Mouse (Mus musculus) thymus, postnatal 0 days (tissue): ENCODE measurements around the gene Mogs. TPM values are rescaled to one million over a fixed set of nuclear protein-coding genes. Genes with fewer than 3 reads are reported as not detected.

Experiments
- DNase-seq: peaks from one replicate; pipeline ENCODE4 v3.0.0-alpha.2; 2015; ENCODE audit warnings: low spot score
- polyA plus RNA-seq: library from polyadenylated mRNA; unstranded; fragments of >200 nt; fragmentation: Nextera tagmentation; extraction: Ambion mirVana; gene quantifications from 2 replicates; pipeline ENCODE4 v1.2.1, GENCODE M21; 2015

Gene Mogs
- polyA plus RNA-seq, 1 experiment from 2014 or later, result 39.9 TPM

DNA sequence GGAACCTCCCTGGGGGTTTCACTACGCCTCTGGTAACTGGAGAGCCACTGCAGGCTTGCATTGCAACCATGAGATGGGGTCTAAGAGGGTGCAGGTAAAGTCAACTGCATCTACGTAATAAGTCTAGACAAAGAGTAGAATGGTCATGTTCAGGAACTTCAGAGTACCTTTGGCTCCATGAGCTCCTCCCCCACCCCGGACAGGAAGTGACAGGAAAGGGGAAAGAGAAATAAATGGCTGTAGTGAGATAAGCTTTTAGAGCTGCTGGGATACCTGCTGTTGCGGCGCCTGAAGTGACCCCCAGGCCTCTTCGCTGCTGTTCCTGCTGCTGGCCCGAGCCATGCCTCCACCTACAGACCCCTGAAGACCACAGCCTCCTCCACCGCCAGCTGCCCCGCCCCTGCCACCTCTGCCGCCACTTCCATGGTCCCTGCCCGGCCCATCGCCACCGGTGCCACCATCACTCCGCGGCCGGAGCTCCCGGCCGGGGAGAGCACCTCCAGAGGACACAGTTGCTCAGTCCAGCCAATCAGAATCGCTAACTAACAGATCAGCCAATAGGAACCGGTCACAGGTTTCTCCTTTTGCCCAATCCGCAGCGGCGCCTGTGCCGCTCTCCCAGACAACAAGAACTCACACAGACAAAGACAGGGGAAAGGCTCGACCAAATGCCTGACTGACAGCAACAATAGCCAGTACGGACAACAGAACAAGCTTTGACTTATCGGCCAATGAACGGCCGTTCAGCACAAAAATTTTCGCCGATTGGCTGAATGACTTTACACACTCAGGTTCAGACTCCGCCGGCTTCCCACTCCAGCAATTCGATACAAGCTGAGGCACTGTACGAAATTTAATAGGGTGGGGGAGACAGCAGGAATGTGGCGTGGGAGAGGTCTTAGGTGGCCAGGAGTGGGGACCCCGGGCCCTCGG, 5.9 kb downstream of the Mogs start, which contains the start of gene Wbp1:
TSS of gene Wbp1 (minus strand) at position 630 of the 933 bp plus-strand sequence.
- DNase-seq, result peak; percentile 97

DNA sequence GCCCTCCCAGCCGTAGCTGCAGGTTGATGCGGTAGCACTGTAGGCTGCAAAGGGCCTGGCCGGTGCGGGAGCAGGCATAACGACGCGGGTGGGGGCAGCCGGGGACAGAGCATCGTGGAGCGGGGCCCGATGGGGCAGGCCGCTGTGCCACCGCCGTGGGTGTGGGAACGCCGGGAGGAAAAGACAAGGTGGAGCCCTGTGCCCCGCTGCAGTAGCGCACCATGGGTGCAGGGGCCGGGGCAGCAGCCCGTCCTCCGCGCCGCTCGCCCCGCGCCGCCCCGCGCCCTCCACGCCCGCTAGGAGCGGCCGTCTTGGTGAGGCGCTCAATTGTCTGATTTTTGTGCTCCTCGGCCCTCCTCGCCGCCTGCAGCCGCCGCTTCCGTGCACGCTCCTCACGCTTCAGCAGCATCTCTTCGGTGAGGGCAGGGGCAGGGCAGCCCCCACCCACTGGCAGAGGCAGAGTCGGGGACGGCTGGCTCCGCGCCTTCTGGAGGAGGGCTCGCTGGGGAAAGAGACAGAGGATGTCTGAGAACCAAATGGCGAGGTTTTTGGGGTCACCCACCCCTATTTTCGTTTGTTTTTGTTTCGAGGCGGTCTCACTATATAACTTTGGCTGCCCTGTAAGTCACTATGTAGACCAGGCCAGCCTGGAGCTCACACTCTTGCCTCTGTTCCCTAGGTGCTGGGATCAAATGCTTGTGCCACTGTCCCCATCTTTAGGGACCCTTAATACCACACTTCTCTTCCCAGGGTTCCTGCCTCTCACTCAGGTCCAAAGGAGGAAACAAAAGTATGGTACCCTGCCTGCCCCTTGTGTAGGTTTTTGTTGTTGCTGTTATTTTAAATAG, 6.8 kb downstream of the Mogs start:
- peak; percentile 43 for DNase-seq

DNA sequence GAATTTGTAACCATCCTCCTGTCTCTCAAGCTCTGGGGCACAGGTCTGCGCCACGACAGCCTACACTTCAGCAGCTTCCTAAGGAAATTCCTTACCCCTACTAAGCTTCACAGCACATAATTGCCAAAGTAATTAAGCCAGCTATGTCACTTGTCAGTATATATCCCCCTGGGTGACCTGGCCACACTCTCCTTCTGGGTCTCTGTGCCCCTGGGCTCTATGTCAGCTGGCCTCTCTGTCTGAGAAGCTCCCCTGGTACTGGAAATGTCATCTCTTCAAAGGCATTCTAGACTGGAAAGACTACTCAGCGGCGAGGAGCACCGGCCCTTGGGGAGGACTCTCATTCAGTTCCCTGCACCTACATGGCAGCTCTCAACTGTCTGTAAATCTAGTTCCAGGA, 7.7 kb downstream of the Mogs start:
- DNase-seq, result no peak

DNA sequence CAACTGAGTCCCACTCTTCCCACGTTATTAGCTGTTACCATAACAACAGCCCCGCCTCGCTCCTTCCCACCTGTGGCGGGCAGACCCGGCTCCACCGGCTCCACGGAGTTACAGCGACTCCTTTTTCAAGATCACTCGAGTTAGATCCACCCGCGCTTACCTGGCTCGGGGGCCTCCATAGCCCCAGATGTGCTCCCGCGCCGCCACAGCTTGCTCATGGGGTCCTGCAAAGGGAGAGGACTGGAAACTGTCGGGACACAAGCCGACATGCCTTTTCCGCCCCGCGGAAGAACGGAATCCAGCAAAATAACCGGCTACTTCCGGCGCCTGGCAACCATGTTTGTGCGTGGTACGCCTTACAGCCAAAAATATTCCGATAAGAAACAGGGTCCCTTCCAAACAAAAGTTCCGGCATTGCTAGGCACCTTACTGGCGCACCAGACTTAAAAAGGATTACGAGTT, 9.6 kb downstream of the Mogs start:
- DNase-seq, result peak; percentile 96

DNA sequence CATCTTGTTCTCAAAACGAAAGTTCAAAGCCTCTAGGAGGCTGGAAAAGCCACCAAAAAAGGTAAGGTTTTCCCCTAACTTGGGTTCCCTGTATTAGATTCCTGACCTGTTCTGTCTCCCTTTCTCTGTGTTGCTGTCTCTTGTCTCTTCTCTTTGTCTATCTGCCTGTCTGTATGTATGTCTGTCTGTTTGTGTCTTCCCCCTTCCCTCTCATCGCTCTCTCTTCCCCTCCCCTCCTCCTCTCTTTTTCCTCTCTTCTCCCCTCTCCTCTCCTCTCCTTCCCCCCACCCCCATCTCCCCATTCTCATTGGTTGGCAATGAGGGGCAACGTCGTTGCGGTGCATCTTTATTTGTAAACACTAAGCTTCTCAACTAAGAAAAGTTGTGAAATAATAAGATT, 10.0 kb downstream of the Mogs start, which contains the start of gene Ino80b:
TSS of gene Ino80b (minus strand) at position 101 of the 400 bp plus-strand sequence.
- no peak for DNase-seq

DNA sequence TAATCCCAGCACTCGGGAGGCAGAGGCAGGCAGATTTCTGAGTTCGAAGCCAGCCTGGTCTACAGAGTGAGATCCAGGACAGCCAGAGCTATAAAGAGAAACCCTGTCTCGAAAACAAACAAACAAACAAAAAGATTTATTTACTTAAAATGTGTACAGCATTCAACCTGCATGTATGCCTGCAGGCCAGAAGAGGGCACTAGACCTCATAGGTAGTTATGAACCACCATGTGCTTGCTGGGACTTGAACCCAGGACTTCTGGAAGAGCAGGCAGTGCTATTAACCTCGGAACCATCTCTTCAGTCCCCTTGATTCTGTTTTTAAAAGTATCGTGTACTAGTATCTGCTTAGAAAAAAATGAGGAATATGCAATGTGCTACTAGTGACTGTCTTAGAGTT, 12.1 kb downstream of the Mogs start:
- DNase-seq, result no peak

DNA sequence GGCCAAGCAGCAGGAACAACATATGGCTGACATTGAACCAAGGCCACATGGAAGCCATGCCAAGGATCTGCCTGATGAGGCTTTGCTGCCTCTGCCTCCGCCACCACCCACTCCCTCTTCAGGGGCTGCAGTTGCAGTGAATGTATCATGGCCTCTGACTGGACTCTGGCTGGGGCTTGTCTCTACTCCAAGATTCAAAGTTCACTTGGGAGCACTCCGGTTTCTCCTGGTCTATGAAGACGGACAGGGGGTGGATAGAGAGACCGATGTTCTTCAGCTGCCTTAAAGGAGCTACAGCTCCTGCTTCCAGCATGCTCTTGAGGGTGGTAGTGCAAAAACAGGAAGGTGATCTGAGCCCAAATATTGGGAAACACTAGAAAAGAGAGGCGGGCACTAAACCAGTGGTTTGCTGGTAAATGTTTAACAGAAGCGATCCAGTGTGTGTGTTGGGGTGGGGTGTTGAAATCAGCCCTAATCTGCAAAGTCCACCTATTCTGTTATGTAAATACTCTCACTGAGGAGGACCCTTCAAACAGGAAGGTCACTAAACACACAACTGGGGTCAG, 16.3 kb downstream of the Mogs start:
- DNase-seq, result no peak

DNA sequence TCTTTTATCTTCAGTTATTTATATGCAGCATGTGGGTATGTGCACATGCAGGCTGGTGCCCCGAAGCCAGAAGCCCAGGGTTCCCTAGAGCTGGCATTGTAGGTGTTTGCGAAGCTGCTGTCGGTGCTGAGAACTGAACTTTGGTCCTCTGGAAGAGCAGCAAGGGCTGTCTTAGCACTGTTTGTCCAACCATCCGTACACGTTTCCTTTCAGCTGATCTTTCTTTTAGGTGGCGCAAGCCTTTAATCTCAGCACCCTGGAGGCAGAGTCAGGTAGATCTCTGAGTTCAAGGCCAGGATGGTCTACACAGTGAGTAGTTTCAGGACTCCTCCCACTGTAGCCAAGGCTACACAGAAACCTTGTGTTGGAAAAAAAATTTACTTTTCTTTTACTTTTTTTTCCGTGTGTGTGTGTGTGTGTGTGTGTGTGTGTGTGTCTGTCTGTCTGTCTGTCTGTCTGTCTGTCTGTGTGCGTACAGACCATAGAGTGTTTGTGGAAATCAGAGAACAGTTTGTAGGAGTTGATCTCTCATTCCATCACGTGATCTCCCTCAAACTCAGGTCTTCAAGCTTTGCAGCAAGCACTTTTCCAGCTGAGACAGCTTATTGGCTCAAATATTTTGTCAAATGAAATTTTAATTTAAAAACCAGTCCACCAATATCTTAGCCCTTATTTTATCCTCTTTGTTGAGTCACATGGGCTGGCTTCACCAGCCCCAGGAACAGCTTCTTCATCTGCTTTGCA, 17.1 kb downstream of the Mogs start:
- DNase-seq, result no peak

DNA sequence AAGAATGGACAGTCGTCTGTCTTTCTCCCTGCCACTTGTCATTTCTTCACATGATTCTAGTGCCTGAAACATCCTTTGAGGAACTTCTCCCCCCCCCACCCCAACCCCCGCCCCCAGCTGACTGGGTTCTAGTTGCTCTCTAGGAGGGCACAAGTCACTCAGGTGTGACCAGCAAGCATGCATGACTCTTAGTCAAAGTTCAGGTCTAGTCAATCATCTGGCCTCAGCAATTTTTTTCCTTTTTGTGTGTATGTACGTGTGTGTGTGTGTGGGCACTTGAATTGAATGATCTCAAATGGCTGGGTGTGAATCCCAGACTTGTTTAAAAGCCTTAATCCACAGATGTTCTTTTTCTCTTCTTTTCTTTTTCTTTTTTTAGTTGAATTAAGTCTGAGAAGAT, 18.9 kb downstream of the Mogs start:
- DNase-seq, result no peak

DNA sequence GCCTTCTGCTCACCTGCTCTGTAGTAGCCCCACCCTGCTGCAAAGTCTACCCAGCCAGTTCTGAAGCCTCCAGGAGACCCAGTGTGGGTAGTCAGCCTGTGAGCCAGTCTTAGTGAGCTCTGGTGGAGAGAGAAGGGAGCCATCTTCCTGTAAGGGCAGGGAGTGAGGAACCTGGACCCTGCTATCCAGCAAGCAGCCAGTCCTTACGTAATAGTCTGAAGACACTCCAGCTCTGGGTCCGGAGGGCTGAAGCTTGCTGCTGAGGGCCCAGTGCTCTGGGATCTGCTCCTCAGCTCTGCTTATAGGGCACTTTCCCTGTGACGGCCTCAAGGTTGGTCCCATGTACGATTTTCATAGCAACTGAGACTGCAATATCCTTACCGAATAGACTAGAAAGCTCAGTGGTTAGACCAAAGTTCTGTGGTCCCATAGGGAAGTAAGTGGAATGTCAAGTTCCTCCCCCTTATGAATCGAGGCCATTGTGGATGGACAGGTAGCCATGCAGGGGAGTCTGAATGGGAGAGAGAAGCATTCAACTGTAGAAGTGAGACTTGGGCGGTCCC, 19.7 kb downstream of the Mogs start, which contains the start of gene Rtkn:
TSS of gene Rtkn (plus strand) at position 513 of the 563 bp plus-strand sequence.
- DNase-seq, result no peak

DNA sequence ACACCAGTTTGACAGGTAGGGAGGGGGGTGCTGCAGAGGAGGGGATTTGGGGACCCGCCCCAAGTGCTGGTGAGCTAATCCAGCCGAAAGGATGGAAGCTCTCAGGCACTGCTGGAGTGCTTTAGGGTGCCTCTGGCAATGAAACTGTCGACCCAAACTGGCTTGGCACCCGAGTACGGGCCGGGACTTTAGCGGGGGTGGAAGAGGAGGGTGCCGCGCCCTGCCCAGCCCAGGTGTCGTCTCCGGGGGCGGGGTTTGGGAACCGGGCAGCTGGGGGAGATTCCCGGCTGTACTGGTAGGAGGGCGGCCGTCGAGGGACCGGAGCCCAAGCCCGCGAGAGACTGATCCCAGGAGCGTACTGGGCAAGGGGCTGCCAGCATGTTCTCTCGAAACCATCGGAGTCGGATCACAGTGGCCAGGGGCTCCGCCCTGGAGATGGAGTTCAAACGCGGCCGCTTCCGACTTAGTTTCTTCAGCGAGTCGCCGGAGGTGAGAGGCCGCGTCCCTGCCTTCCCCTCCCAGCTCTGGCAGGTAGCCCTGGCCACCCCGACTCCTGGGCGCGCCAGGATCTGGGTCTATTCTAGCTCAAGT, 20.4 kb downstream of the Mogs start:
- no peak for DNase-seq

DNA sequence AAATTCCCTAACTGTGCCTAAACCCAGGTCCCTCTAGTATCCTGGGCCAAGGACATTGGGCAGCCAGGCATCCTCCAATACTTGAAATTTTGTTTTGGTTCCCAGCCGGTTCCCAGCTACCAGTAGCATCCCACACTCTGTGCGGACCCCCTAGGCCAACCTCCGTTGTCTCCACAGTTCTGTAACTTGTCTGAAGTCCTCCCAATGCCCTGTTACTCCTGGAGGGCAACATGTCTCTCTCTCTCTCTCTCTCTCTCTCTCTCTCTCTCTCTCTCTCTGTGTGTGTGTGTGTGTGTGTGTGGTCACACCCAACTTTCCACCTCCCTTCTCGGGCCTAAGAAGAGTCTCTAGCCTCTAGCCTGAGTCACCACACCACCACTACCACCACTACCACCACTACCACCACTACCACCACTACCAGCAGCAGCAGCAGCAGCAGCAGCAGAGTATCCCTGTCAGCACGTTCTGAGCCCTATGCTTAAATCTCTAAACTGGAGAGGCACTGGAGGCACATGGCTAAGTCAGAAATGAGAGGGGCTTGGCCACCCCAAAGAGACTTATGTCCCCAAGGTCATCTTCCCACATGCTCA, 21.1 kb downstream of the Mogs start:
- DNase-seq, result no peak

DNA sequence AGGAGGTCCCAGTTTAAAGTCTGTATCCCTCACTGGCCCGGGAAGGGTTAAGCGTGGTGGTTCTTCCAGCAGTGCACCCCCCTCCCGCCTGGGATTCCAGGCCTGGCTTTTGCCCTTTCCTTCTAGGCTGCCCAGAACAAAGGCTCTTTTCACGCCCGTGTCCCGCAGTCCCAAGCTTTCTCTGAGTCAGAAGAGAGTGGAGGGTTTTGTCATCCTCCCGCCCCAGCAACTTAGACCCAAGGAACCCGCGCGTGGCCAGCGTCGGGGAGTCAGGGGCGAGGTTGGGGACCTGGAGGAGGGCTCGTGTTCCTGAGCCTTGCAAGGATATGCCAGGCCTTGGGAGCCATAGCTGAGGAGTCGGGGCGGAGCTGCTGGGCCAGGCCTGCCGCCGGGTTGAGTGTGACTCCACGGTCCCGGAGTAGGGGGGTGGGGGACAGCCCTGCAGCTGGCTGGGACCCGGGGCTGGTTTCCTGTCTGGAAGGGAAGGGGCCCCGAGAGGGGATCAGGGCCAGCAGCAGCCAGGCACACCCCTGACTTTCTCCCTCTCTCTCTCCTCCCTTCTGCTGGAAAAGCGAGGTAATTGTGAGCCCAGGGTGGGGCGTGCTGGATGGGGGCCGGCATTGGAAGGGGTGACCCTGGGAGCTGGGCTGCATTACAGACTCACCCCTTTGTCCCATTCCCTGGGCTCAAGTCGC, 21.7 kb downstream of the Mogs start:
- DNase-seq, result peak; percentile 81

DNA sequence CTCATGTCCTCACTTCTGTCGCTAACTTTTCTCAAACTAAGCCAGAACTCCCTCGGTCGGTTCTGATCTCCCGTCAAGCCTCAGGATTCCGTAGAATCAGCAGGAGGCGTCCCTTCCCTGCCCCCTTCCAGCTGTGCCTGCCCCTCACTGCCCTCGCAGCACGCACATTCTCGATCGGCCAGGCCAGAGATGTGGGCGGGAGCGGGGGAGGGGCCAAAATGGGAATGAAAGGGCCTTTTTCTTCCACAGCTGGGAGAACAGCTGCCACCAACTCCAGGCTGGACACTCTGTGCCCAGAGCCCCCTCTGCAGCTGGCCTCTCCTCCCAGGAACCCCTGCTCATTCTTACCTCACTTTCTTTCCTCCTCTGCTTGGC, 22.3 kb downstream of the Mogs start:
- no peak for DNase-seq

DNA sequence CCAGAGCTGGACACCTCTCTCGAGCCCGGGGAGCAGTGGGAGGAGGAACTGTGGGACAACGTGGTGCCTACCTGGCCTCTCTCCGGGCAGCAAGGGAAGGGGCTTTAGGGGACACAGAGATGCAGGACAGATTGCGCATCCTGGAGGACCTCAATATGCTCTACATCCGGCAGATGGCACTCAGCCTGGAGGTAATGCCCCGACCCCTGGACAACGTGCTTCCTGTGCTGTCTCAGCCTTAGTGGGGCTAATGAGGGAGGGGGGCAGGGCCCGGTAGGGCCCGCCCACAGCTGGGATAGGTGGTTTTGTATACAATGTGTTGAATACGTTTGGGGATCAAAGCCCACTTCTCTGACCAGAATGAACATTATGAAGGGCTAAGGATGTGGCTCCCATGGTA, 22.8 kb downstream of the Mogs start:
- DNase-seq, result peak; percentile 66

DNA sequence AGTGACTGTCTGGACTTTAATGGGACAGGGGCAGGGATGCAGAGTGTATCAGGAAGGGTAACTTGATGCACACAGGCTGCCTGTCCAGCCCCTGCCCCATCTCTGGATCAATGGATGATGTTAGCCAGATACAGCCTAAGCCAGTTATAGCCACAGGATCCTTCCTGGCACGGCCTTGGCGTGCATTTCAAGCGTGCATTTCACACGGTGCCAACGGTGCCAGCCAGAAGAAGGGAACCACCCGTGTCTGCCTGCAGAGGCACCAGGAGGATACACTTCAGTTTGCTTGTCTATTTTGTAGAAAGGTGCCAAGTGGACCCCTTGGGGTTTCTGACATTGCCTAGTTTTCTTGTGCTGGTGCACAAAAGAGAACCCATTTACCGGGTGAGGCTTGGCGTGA, 24.7 kb downstream of the Mogs start:
- no peak for DNase-seq

DNA sequence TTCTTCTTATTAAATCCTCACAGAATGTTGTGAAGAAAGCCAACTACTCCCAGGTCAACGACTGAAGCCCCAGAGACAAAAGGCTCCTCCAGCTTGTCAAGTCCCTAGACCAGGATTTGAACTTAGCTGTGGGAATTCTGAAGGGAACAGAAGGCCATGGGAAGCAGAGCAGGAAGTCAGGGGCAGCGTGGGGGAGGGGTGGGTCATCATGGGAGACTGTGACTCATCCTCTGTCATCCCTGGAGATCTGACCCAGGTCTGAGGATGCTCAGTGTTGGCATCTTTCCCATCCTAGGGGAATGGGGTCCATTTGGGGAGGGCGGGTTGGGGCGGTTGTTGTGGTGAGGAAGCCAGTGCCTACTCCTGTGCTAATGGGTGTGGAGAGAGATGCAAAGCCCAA, 26.3 kb downstream of the Mogs start:
- DNase-seq, result no peak

DNA sequence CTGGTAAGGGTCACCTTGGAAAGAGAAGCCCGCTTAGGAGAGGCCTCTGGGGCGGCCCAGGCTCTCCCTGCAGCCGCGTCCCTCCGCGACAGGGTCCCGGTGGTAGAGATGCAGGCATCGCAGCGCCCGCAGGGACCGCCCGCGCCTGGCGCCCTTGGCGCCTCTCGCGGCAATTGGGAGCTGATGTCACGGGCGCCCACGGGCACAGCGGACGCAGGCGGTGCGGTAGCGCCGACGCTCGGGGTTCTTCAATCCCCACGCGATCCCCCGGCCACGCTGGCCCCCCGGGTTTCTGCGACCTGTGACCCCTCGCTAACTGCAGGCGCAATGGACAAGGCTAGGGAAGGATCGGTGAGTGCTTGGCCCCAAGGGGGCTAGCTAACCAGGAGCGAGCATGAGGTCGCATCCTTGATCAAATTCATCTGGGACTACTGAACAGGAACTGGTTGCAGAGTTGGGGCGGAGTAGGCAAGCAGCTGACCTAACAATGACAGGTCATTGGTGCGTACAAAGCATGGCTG, 27.0 kb downstream of the Mogs start:
- DNase-seq, result no peak

DNA sequence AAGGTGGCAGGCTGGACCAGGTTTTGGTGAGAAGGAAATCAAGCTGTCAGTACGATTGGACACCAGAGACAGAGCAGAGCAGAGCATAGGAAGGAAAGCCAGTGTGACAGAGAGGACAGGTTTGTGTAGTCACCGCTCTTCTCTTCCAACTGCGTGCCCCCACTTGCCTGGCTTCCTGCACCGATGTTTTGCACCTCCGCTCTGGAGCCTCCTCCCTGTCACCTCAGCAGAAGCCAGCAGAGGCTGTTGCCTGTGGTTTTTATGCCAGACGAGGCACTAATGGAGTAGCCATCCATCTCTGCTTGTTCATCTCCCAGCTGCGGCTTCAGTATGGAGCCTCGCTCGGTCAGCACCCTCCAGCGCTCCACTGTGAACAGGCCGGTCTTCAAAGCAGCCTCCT, 27.6 kb downstream of the Mogs start:
- DNase-seq, result no peak
